Mouse (Mus musculus) CD4-positive naive resting alpha-beta T cell, adult 76 days (primary cell): Measurements from ENCODE around the gene Dus1l. TPM values are rescaled to one million over a fixed set of nuclear protein-coding genes. Genes with fewer than 3 reads are reported as not detected.

Experiments used
- total RNA-seq: library from RNA; stranded (reverse); gene quantifications from one replicate; pipeline ENCODE4 v1.2.4, GENCODE M21; 2023

Dus1l gene
- 51.9 TPM for total RNA-seq

DNA sequence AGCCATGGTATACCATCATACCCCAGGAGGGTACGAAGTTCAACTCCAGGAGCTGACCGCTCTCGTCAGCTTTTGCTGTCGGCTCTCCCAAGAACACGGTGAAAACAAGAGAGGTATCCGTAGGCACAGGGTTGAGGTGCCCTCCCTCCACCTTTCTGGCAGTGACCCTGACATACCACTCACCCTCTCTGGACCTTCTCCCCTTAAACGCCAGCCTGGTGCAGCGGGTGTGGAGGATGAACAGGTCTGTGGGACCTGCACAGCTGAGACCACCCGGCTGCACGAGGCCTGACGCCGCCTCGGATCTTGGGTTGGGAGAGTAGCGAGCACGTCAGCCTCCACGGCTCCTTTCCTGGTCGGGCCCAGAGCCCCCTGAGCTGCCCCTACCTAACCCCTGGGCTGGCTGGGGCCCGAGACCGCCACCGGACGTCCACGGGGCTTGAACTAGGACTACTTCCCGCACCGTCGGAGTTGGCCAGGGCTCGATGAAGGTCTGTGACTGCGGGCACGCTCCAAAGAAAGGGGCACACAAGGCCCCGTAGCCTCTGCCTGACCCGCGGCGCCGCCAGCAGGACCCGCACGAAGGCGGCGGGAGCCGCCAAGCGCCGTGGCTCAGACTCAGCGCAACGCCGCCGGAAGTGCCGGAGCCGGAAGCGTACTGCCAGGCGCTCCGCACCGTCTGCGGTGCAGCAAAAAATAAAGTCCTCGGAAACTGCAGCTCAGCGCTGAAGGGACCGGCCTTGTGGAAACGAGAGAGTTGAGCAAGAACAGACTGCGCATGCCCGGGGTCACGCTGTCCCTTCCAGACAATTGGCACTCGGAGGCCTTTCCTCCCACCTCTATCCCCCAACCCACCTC is at the start of gene Dus1l:
Gene Dus1l, minus strand, starts transcription at position 648 of the 858 bp plus-strand sequence.

DNA sequence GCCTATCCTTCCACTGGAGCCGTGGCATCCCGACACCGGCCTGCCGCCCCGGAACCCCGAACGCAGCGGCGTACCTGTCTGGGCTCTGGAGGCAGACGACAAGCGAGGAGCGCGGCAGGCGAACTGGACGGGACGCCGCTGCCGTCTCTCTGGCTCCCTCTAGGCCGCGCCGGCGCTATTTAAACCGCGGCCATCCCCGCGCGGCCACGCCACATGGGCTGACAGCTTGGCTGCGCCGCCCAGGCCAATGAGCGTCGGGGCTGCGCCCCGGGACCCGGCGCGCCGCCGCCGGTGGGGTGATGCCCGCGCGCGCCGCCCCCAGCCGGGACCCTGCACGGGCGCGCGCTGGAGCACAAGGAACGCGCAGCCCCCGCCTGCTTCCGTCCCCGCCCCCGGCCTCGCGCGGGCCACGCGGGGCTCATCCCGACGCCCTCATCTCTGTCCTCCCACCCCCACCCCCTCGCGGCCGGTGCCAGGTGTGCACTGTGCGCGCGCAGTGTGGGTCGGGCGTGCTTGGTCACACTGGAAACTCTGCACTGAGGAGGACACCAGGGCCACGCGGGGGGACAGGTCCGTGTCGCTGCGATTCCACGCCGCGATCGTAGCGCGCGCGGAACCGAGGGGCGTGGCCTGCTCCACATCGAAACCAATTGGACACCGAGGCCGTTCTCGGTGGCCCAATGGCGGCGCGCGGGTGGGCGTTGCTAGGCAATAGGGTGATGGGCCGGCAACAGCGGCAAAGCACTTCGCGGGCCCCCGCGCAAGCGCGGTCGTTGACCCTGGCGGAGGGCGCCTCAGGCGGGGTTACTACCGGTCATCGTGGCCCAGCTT is 28.0 kb upstream of the Dus1l start, which contains the start of gene Fasn:
Gene Fasn, minus strand, starts transcription at position 592 of the 831 bp plus-strand sequence.

DNA sequence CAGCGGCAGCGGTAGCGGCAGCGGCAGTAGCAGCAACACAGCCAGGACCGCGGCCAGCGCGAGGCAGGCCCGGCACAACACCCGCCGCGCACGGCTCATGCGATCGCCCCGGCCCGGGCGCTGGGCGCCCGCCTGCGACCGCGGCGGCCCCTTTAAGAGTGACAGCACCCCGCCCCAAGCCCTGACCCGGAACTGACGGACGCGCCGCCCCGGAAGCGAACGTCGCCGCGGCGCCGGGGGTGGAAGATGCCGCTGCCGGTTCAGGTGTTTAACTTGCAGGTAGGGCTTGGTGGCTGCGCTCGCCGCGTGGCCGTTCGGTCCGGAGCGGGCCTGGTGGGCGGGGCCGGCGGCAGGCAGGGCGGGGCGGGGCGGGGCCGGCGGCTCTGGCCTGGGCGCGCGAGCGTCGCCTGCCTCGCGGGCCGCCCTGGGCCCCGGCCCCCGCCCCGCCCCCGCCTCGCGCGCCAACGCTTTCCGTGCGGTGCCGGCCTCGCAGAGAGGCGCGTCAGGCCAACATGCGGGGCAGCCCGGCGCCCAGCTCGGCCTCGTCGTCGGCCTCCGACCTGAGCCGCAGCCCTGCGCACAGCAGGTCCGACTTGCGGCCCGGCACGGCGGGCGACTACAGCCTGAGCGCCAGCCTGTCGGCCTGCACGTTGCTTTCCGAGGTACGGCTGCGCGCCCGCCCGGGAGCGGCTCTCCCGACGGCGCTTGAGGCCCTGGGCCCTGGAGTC is 12.0 kb downstream of the Dus1l start, which contains the start of the genes Rfng and Gps1:
Gene Rfng, minus strand, starts transcription at position 144 of the 728 bp plus-strand sequence.
Gene Gps1, plus strand, starts transcription at position 209 of the 728 bp plus-strand sequence.

DNA sequence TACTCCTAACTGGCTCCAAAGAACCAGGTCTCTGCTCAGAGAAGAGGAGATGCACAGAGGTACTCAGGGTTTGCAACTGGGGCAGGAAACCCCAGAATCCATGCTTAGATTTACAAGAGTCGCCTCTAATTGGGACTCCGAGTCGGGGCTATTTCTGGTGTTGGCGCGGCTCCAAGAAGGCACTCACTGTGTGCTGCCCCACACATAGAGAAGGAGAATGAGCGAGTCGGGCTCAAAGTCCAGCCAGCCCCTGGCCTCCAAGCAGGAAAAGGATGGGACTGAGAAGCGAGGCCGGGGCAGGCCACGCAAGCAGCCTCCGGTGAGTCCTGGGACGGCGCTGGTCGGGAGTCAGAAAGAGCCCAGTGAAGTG is 33.5 kb downstream of the Dus1l start, which contains the start of gene Hmga1b:
Gene Hmga1b, plus strand, starts transcription at position 123 of the 370 bp plus-strand sequence.

Other genes starting within 250 kb of the Dus1l start
- gene Mcrip1, start 246.7 kb downstream of the Dus1l start, total RNA-seq: 37.9 TPM
- gene Ppp1r27, start 245.3 kb downstream of the Dus1l start, total RNA-seq: not detected
- 114 TPM for gene P4hb, start 223.2 kb downstream of the Dus1l start, total RNA-seq
- 372 TPM for gene Arhgdia, start 214.8 kb downstream of the Dus1l start, total RNA-seq
- gene Alyref, start 198.0 kb downstream of the Dus1l start, total RNA-seq: 104 TPM
- gene Anapc11, start 198.0 kb downstream of the Dus1l start, total RNA-seq: 57.5 TPM
- gene Npb, start 187.9 kb downstream of the Dus1l start, total RNA-seq: 6.0 TPM
- 152 TPM for gene Pcyt2, start 178.5 kb downstream of the Dus1l start, total RNA-seq
- 96.6 TPM for gene Sirt7, start 171.2 kb downstream of the Dus1l start, total RNA-seq
- gene Mafg, start 162.8 kb downstream of the Dus1l start, total RNA-seq: 53.1 TPM
- gene Pycr1, start 152.6 kb downstream of the Dus1l start, total RNA-seq: 2.8 TPM
- not detected for gene Myadml2, start 148.2 kb downstream of the Dus1l start, total RNA-seq
- not detected for gene Notum, start 135.2 kb downstream of the Dus1l start, total RNA-seq
- gene Aspscr1, start 123.4 kb downstream of the Dus1l start, total RNA-seq: 106 TPM
- 18.0 TPM for gene Cenpx, start 82.7 kb downstream of the Dus1l start, total RNA-seq
- 31.1 TPM for gene Lrrc45, start 82.5 kb downstream of the Dus1l start, total RNA-seq
- gene Rac3, start 74.9 kb downstream of the Dus1l start, total RNA-seq: 1.1 TPM
- 3.0 TPM for gene Dcxr, start 69.1 kb downstream of the Dus1l start, total RNA-seq
- not detected for gene Cbr2, start 64.3 kb downstream of the Dus1l start, total RNA-seq
- 22.0 TPM for gene Hmga1b, start 33.6 kb downstream of the Dus1l start, total RNA-seq
- gene Rfng, start 12.2 kb downstream of the Dus1l start, total RNA-seq: 12.3 TPM
- 56.1 TPM for gene Gps1, start 12.1 kb downstream of the Dus1l start, total RNA-seq
- gene Fasn, start 28.1 kb upstream of the Dus1l start, total RNA-seq: 142 TPM
- gene Ccdc57, start 136.5 kb upstream of the Dus1l start, total RNA-seq: 0.44 TPM
- gene Slc16a3, start 152.1 kb upstream of the Dus1l start, total RNA-seq: 7.7 TPM
- 153 TPM for gene Csnk1d, start 194.9 kb upstream of the Dus1l start, total RNA-seq
- gene Cd7, start 243.0 kb upstream of the Dus1l start, total RNA-seq: 85.4 TPM